Mouse (Mus musculus) megakaryocyte, embryonic 14.5 days (primary cell): ENCODE measurements around the gene Itfg2. TPM values are rescaled to one million over a fixed set of nuclear protein-coding genes. Genes with fewer than 3 reads are reported as not detected.

ENCODE experiments used
- H3K27me3 ChIP-seq: replicated peaks from 2 replicates; pipeline ENCODE3; 2012; ENCODE audit warnings: inconsistent platforms
- H3K36me3 ChIP-seq: replicated peaks from 2 replicates; pipeline ENCODE3; 2012; ENCODE audit warnings: low read length, inconsistent platforms, mixed read lengths
- H3K4me1 ChIP-seq: 2 replicates; pipeline ENCODE4 v1.6.1; 2012; ENCODE audit warnings: inconsistent platforms
- H3K4me3 ChIP-seq: replicated peaks from 2 replicates; pipeline ENCODE3; 2012; ENCODE audit warnings: moderate library complexity, mild to moderate bottlenecking, inconsistent platforms
- H3K9me3 ChIP-seq: 2 replicates; pipeline ENCODE4 v1.6.1; 2012; ENCODE audit warnings: inconsistent platforms
- FLI1 ChIP-seq: IDR thresholded peaks from 2 replicates; pipeline ENCODE4 v1.6.1; 2012; ENCODE audit warnings: low read length, inconsistent platforms, mixed read lengths
- GATA1 ChIP-seq: IDR thresholded peaks from 3 replicates; pipeline ENCODE4 v1.6.1; 2012; ENCODE audit warnings: mixed read lengths, low read length, inconsistent platforms, borderline replicate concordance
- polyA plus RNA-seq: library from polyadenylated mRNA; stranded (reverse); fragments of >175 nt; gene quantifications from 2 replicates; pipeline ENCODE4 v1.2.3, GENCODE M21; 2012; ENCODE audit warnings: low replicate concordance; ENCODE audit not compliant: insufficient read depth

Itfg2 gene
- polyA plus RNA-seq, 1 experiment = 10.0 TPM

GRCm38 (mm10) chr6:128364721-128365120 lies 60.0 kb downstream of the Itfg2 start:
- H3K36me3 ChIP-seq = peaks cover 49% of the 10 kb centered on the region
- H3K27me3 ChIP-seq = no peaks in the 10 kb centered on the region

GRCm38 (mm10) chr6:128363007-128363825 lies 61.5 kb downstream of the Itfg2 start:
- TF ChIP-seq GATA1 (no peak), FLI1 (no peak)
- peaks cover 45% of the 10 kb centered on the region for H3K36me3 ChIP-seq
- H3K9me3 ChIP-seq = no peaks in the 10 kb centered on the region
- peaks cover 41% of the 10 kb centered on the region for H3K4me1 ChIP-seq
- no peaks in the 10 kb centered on the region for H3K27me3 ChIP-seq
- H3K4me3 ChIP-seq = peak overlapping the region; percentile 99

More at GRCm38 (mm10) chr6:128364721-128365120, 60.0 kb downstream of the Itfg2 start:
- Histone ChIP-seq H3K4me1 (peaks cover 43% of the 10 kb centered on the region), H3K4me3 (peak overlapping the region; percentile 42), H3K9me3 (no peaks in the 10 kb centered on the region)
- TF ChIP-seq GATA1 = no peak
- TF ChIP-seq FLI1 = no peak

GRCm38 (mm10) chr6:128362381-128363006 lies 62.2 kb downstream of the Itfg2 start, which contains the start of the genes Rhno1 and Foxm1:
TSS of gene Rhno1 (minus strand) at chr6:128362911.
TSS of gene Foxm1 (plus strand) at chr6:128362967.
- H3K27me3 ChIP-seq = no peaks in the 10 kb centered on the region
- H3K36me3 ChIP-seq = peaks cover 46% of the 10 kb centered on the region
- H3K4me3 ChIP-seq = peak within 1 kb of the TSS; percentile 99
- no peaks in the 10 kb centered on the region for H3K9me3 ChIP-seq
- H3K4me1 ChIP-seq = peaks cover 41% of the 10 kb centered on the region
- peak; percentile 40; the same call in 1 of the 2 replicates for TF ChIP-seq FLI1
- no peak for TF ChIP-seq GATA1

- Histone ChIP-seq H3K9me3 (no peaks in the 10 kb centered on the region), H3K27me3 (no peaks in the 10 kb centered on the region), H3K36me3 (peaks cover 46% of the 10 kb centered on the region), H3K4me1 (peaks cover 41% of the 10 kb centered on the region), H3K4me3 (peak overlapping the region; percentile 99)
- TF ChIP-seq GATA1 = no peak
- TF ChIP-seq FLI1 = no peak
These were observed 62.8 kb downstream of the Itfg2 start for GRCm38 (mm10) chr6:128361901-128362300.

Other genes starting within 250 kb of the Itfg2 start
- gene Tead4, start 124.1 kb downstream of the Itfg2 start, polyA plus RNA-seq = 0.16 TPM in 1 of 2 replicates, not detected in the other
- gene Tulp3, start 69.1 kb downstream of the Itfg2 start, polyA plus RNA-seq = 2.8 TPM in 1 of 2 replicates, not detected in the other
- 24.9 and 30.5 TPM in 2 replicates for gene Rhno1, start 62.0 kb downstream of the Itfg2 start, polyA plus RNA-seq
- 14.7 and 19.2 TPM in 2 replicates for gene Foxm1, start 62.0 kb downstream of the Itfg2 start, polyA plus RNA-seq
- 0.18 TPM in 1 of 2 replicates, not detected in the other for gene Tex52, start 49.5 kb downstream of the Itfg2 start, polyA plus RNA-seq
- gene Gm44596, start 49.4 kb downstream of the Itfg2 start, polyA plus RNA-seq = not detected in 2 replicates
- not detected in 2 replicates for gene Nrip2, start 25.6 kb downstream of the Itfg2 start, polyA plus RNA-seq
- gene Fkbp4, start 13.7 kb upstream of the Itfg2 start, polyA plus RNA-seq = 174 and 185 TPM in 2 replicates
- not detected in 2 replicates for gene Pzp, start 101.8 kb upstream of the Itfg2 start, polyA plus RNA-seq
- gene A2ml1, start 156.7 kb upstream of the Itfg2 start, polyA plus RNA-seq = not detected in 2 replicates
- gene Klrb1a, start 198.6 kb upstream of the Itfg2 start, polyA plus RNA-seq = not detected in 2 replicates
- not detected in 2 replicates for gene Clec2h, start 237.5 kb upstream of the Itfg2 start, polyA plus RNA-seq